Mouse (Mus musculus) cortical plate, adult 2 months (tissue): ENCODE results near the gene Alg6.

Experiments
- CTCF ChIP-seq: fragments of 200-500 bp; IDR thresholded peaks from 2 replicates; pipeline ENCODE4 v1.5.1; 2011; ENCODE audit warnings: mild to moderate bottlenecking, control low read depth, low read length; ENCODE audit not compliant: insufficient read depth; ENCODE audit errors: extremely low read depth
- POLR2A ChIP-seq: fragments of 200-500 bp; IDR thresholded peaks from 2 replicates; pipeline ENCODE4 v1.6.1; 2011; ENCODE audit warnings: mild to moderate bottlenecking, low read length, control low read depth; ENCODE audit not compliant: insufficient read depth; ENCODE audit errors: extremely low read depth

GRCm38 (mm10) chr4:99686308-99686707, 29.2 kb upstream of the Alg6 start:
- TF ChIP-seq CTCF = no peak
- TF ChIP-seq POLR2A = no peak
